Mouse (Mus musculus) cortical plate, adult 2 months (tissue): Measurements from ENCODE around the gene Nsun6. TPM values are rescaled to one million over a fixed set of nuclear protein-coding genes. Genes with fewer than 3 reads are reported as not detected.

Experiments used
- H3K27ac ChIP-seq: fragments of 200-500 bp; 2 replicates; pipeline ENCODE4 v1.5.1; 2012; ENCODE audit warnings: low read length, control low read depth, inconsistent platforms; ENCODE audit not compliant: insufficient read depth
- H3K4me1 ChIP-seq: fragments of 200-500 bp; 2 replicates; pipeline ENCODE4 v1.6.1; 2011; ENCODE audit warnings: low read length; ENCODE audit not compliant: control insufficient read depth, insufficient read depth
- H3K4me3 ChIP-seq: fragments of 200-500 bp; 2 replicates; pipeline ENCODE4 v1.5.1; 2011; ENCODE audit warnings: mild to moderate bottlenecking, low read length, control low read depth; ENCODE audit not compliant: insufficient read depth
- CTCF ChIP-seq: fragments of 200-500 bp; IDR thresholded peaks from 2 replicates; pipeline ENCODE4 v1.5.1; 2011; ENCODE audit warnings: mild to moderate bottlenecking, control low read depth, low read length; ENCODE audit not compliant: insufficient read depth; ENCODE audit errors: extremely low read depth
- POLR2A ChIP-seq: fragments of 200-500 bp; IDR thresholded peaks from 2 replicates; pipeline ENCODE4 v1.6.1; 2011; ENCODE audit warnings: mild to moderate bottlenecking, low read length, control low read depth; ENCODE audit not compliant: insufficient read depth; ENCODE audit errors: extremely low read depth
- polyA plus RNA-seq: library from polyadenylated mRNA; depleted of rRNA; stranded (reverse); fragments of >200 nt; gene quantifications from 2 replicates; pipeline ENCODE4 v1.2.3, GENCODE M21; 2012

Gene Nsun6
- polyA plus RNA-seq, 1 experiment = 6.1 TPM

- H3K27ac ChIP-seq = no peak overlapping the region
- TF ChIP-seq CTCF (no peak), POLR2A (no peak)
- peaks cover 2% of the 10 kb centered on the region; the same call in 1 of the 2 replicates for H3K4me1 ChIP-seq
- H3K4me3 ChIP-seq = no peak overlapping the region
Observed at GRCm38 (mm10) chr2:15060856-15061255, 6.0 kb upstream of the Nsun6 start.

- Histone ChIP-seq H3K4me1 (peaks cover 2% of the 10 kb centered on the region; the same call in 1 of the 2 replicates), H3K27ac (no peak overlapping the region), H3K4me3 (no peak overlapping the region)
- no peak for TF ChIP-seq CTCF
- TF ChIP-seq POLR2A = no peak
Observed at GRCm38 (mm10) chr2:15058227-15058626, 3.4 kb upstream of the Nsun6 start.

- peaks cover 2% of the 10 kb centered on the region; the same call in 1 of the 2 replicates for H3K4me1 ChIP-seq
- H3K27ac ChIP-seq = peak overlapping the region; percentile 74; the same call in 1 of the 2 replicates
- TF ChIP-seq POLR2A (no peak), CTCF (no peak)
- H3K4me3 ChIP-seq = peak overlapping the region; percentile 94
Observed at GRCm38 (mm10) chr2:15055741-15056151, 877 bp upstream of the Nsun6 start.

DNA sequence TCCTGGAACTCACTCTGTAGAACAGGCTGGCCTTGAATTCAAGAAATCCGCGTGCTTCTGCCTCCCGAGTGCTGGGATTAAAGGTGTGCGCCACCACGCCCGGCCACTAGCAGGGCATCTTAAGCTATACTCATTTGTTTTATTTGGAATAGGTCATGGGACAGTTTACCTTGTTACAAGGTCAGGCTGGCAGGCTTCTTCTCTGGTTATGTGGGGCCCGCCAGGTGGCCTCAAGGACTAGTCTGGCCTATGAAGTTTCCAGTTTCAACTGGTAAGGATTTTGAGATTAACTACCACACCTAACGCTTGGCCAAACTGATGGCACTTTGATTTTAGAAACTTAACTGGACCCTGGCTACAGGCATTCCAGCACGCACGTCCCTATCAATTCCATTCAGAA is 373 bp downstream of the Nsun6 start:
- peak overlapping the region; percentile 98 for H3K27ac ChIP-seq
- TF ChIP-seq POLR2A = no peak
- no peak for TF ChIP-seq CTCF
- H3K4me3 ChIP-seq = peak overlapping the region; percentile 94
- H3K4me1 ChIP-seq = peaks cover 2% of the 10 kb centered on the region; the same call in 1 of the 2 replicates

- TF ChIP-seq CTCF = no peak
- TF ChIP-seq POLR2A = peak; percentile 62
- Histone ChIP-seq H3K27ac (no peak within 1 kb of the TSS), H3K4me1 (no peaks in the 10 kb centered on the region), H3K4me3 (peak within 1 kb of the TSS; percentile 71)
Observed at GRCm38 (mm10) chr2:15049117-15049873, 5.6 kb downstream of the Nsun6 start, which contains the start of gene Arl5b. TSS of gene Arl5b (plus strand) at chr2:15049395.

GRCm38 (mm10) chr2:15040326-15040725 is 14.5 kb downstream of the Nsun6 start:
- Histone ChIP-seq H3K4me1 (no peaks in the 10 kb centered on the region), H3K4me3 (no peak overlapping the region), H3K27ac (no peak overlapping the region)
- TF ChIP-seq CTCF = peak; percentile 30; the same call in 1 of the 2 replicates
- no peak for TF ChIP-seq POLR2A

DNA sequence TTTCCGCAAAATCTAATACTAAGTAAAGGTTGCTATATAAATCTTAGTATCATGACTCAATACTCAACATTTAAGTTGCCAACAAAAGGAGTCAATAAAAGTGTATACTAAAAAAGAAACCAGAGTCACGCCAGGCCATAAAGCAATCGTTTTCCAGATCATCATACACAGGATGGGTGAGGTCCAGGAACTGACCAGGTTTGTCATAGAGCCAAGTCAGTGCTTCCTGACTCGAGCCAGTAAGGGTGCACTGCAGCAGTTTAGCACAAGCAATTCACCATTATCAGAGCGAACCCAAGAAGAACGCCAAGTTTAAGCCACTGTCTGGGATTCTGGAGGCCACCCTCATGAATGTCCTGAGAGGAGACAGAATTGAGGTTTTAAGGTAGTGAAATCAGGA is 16.2 kb downstream of the Nsun6 start:
- no peaks in the 10 kb centered on the region for H3K4me1 ChIP-seq

DNA sequence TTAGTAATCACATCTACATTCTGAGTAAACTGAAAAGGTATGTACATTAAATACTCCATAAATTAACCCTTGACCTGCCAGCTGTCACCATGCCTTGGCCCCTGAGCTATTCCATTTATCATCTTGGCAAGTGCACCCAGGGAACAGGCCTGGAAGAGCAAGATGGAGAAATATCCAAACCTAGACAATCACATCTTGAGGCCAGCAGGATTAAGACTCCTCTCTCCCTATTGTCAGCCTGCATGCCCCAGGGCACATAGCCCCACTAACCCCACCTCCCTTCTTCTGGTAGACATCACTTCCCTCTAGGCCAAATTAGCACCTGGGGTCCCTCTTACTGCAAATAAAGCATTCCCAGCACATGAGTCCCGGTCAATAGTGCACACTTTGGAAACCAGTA is 27.1 kb downstream of the Nsun6 start:
- no peaks in the 10 kb centered on the region for H3K4me1 ChIP-seq
- TF ChIP-seq CTCF (no peak), POLR2A (no peak)
- no peak overlapping the region for H3K27ac ChIP-seq
- H3K4me3 ChIP-seq = no peak overlapping the region

More for the DNA sequence above, 16.2 kb downstream of the Nsun6 start:
- no peak overlapping the region for H3K4me3 ChIP-seq
- no peak overlapping the region for H3K27ac ChIP-seq
- TF ChIP-seq CTCF (no peak), POLR2A (no peak)

GRCm38 (mm10) chr2:15026817-15027216 is 28.1 kb downstream of the Nsun6 start:
- Histone ChIP-seq H3K27ac (no peak overlapping the region), H3K4me3 (no peak overlapping the region), H3K4me1 (no peaks in the 10 kb centered on the region)
- TF ChIP-seq POLR2A = no peak
- TF ChIP-seq CTCF = no peak

GRCm38 (mm10) chr2:15008072-15008471 is 46.8 kb downstream of the Nsun6 start:
- no peak for TF ChIP-seq CTCF
- TF ChIP-seq POLR2A = no peak
- no peak overlapping the region for H3K27ac ChIP-seq

More at GRCm38 (mm10) chr2:15008072-15008471, 46.8 kb downstream of the Nsun6 start:
- H3K4me1 ChIP-seq = no peaks in the 10 kb centered on the region
- H3K4me3 ChIP-seq = no peak overlapping the region
